Mouse (Mus musculus): ENCODE measurements around the gene Pimreg.

The Pimreg gene

GRCm38 (mm10) chr11:72031353-72031752 is 10.5 kb upstream of the Pimreg start:
- DNase-seq (ENCODE audit: low spot score), result no peak

GRCm38 (mm10) chr11:72032091-72032490 is 9.7 kb upstream of the Pimreg start:
- DNase-seq (ENCODE audit: low spot score), result no peak

- no peak for DNase-seq (ENCODE audit: low spot score)
Measured at GRCm38 (mm10) chr11:72032589-72032988, 9.2 kb upstream of the Pimreg start.

- DNase-seq (ENCODE audit: low spot score), result no peak
Measured at GRCm38 (mm10) chr11:72037409-72037808, 4.4 kb upstream of the Pimreg start, which contains the start of gene Aipl1. TSS of gene Aipl1 (minus strand) at chr11:72037509.

- DNase-seq (ENCODE audit: low spot score), result peak; percentile 42
Measured at GRCm38 (mm10) chr11:72037996-72038395, 3.8 kb upstream of the Pimreg start.

GRCm38 (mm10) chr11:72039599-72040386 is 2.0 kb upstream of the Pimreg start:
- no peak for DNase-seq (ENCODE audit: low spot score)

- DNase-seq (ENCODE audit: low spot score), result no peak
Measured at GRCm38 (mm10) chr11:72041290-72041767, 503 bp upstream of the Pimreg start.

GRCm38 (mm10) chr11:72042631-72043030 is 799 bp downstream of the Pimreg start:
- DNase-seq (ENCODE audit: low spot score), result no peak

- no peak for DNase-seq (ENCODE audit: low spot score)
Measured at GRCm38 (mm10) chr11:72044231-72044630, 2.4 kb downstream of the Pimreg start.

- no peak for DNase-seq (ENCODE audit: low spot score)
Measured at GRCm38 (mm10) chr11:72048730-72049129, 6.9 kb downstream of the Pimreg start.

- no peak for DNase-seq (ENCODE audit: low spot score)
Measured at GRCm38 (mm10) chr11:72049171-72049759, 7.4 kb downstream of the Pimreg start.

GRCm38 (mm10) chr11:72050168-72050894 is 8.5 kb downstream of the Pimreg start:
- no peak for DNase-seq (ENCODE audit: low spot score)

- DNase-seq (ENCODE audit: low spot score), result peak; percentile 43
Measured at GRCm38 (mm10) chr11:72050895-72051858, 9.3 kb downstream of the Pimreg start.

- no peak for DNase-seq (ENCODE audit: low spot score)
Measured at GRCm38 (mm10) chr11:72052221-72052620, 10.4 kb downstream of the Pimreg start.

GRCm38 (mm10) chr11:72052636-72053035 is 10.8 kb downstream of the Pimreg start:
- peak; percentile 39 for DNase-seq (ENCODE audit: low spot score)

- no peak for DNase-seq (ENCODE audit: low spot score)
Measured at GRCm38 (mm10) chr11:72055176-72055575, 13.3 kb downstream of the Pimreg start.

GRCm38 (mm10) chr11:72057166-72057565 is 15.3 kb downstream of the Pimreg start:
- DNase-seq (ENCODE audit: low spot score), result no peak

GRCm38 (mm10) chr11:72060416-72060815 is 18.6 kb downstream of the Pimreg start:
- no peak for DNase-seq (ENCODE audit: low spot score)

- no peak for DNase-seq (ENCODE audit: low spot score)
Measured at GRCm38 (mm10) chr11:72061093-72061620, 19.3 kb downstream of the Pimreg start.

GRCm38 (mm10) chr11:72064414-72064813 is 22.6 kb downstream of the Pimreg start:
- DNase-seq (ENCODE audit: low spot score), result no peak

- no peak for DNase-seq (ENCODE audit: low spot score)
Measured at GRCm38 (mm10) chr11:72065103-72065502, 23.3 kb downstream of the Pimreg start.

Data from testis, postnatal 14 days (tissue).